Mouse (Mus musculus) right cerebral cortex, postnatal 14 days (tissue): ENCODE measurements around the gene Pkd1l1.

Source experiments
- DNase-seq: peaks from one replicate; pipeline ENCODE4 v3.0.0; 2022

Gene Pkd1l1

GRCm38 (mm10) chr11:8936431-8937110 lies 36.5 kb downstream of the Pkd1l1 start:
- no peak for DNase-seq

DNA sequence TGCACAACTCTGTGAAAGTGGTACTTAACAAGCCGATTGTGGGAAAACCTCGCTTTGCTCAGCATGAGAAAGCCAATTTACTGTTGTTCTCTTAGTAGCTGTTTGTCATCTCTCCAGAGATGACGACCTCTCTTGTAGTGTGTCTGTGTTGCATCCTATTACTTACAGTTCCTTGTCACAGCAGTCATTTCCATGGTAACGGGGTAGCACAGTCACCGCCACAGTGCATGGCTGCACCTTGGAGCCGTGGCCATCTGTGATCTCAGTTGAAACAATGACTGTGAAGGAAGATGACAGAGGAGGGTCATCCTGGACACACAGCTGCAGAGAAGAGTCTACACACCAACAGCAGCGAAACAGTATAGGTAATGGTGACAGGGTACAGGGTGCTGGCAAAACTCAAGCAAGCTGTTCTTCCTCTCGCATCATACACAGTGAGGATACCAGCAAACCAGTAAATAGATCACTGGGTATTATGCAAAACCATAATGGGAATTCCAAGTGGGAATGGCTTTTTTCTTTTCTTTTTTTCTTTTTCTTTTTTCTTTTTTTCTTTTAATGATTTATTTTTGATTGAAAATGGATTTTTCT lies 56.9 kb downstream of the Pkd1l1 start:
- no peak for DNase-seq

- DNase-seq: no peak
Measured at GRCm38 (mm10) chr11:8882793-8883192, 90.3 kb downstream of the Pkd1l1 start.

DNA sequence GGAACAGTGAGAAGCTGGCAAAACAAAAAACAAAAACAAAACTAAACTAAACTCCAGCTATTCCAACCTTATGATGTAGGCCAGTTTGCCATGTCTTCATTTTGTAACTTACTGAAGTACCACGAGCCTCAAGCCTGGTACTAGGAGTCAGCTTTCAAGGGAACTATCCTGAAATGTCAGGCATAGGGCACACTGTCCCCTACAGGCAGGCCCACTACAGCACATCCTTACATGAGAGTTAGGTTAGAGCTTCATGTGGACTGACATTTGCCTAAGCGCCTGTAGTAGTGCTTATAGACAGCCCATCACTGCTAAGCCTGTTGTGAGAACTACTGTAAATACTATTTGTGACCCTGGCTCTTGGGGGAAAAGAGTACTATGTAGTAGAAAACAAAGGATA lies 91.5 kb downstream of the Pkd1l1 start:
- DNase-seq: no peak

DNA sequence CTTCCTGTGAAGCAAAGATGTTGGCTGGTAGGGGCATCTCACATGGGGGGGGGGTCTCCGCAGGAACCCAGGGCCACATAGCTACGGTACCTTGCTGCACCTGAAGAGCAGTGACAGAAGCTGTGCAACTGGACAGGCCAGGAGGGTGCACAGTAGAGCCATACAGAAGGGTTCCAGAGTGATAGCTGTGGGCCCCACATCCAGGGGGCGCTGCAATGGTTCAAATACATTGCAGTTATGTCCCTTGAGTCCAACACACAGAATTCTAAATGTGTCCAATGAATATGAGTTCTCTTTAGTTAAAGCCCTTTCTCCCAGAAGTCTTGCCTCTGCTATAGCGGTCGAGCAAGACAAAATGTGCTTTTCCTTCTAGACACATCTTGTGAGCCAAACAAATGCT lies 103.0 kb downstream of the Pkd1l1 start:
- no peak for DNase-seq

DNA sequence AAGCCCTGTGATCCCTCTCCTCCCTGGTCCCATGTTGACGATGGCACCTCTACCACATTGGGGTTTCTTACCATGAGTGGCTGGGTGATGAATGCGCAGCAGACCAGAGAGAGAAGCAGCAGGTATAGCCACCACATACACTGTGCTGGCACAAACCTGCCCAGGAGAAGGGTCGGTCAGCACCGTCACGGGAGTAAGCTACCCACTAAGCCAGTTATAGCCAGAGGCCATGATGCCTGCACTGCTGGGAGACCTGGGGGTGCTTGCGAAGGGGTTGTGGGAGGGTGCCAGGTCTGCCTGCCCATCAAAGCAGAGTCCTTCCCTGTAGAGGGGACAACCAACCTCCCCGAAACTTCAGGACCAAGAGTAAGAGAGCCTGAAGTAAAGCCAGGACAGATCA lies 107.0 kb downstream of the Pkd1l1 start:
- DNase-seq: no peak

GRCm38 (mm10) chr11:8863955-8864675 lies 109.0 kb downstream of the Pkd1l1 start:
- no peak for DNase-seq

DNA sequence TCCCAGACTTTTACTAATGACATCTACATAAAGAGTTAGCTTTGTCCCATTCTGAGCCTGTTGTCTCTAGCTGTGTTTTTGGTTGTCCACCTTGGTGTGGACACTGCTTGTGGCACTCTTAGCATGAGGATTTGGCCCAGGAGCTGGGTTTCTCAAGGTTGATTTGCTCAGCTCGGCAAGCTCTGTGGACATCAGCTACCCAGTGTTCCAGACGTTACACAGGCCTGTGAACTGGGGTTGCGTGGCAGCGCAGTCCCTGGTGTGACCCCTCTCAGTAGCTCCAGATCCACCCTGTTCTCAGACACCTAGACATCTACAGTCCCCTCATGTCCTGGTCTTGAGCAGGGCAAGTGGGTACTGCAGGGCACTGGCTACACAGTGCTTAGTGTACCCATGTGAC lies 110.6 kb downstream of the Pkd1l1 start:
- DNase-seq: no peak

DNA sequence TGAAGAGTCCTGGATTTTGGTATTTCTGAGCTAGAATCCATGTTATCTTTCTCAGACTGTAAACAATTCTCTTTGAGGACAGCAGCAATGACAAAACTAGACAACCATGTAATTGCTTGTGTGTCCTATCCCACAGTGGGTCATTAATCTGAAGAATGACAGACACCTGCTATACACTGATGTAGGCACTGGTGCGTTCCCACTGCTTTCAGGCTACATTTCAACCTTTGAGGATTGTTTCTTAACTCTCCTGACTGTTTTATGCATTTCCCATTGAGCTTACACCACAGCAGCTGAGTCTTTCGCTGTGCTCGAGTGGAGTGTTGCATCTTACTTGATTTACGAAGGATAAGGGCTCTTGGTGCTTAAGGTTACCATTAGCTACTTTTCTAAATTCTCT lies 111.1 kb downstream of the Pkd1l1 start:
- DNase-seq: no peak

DNA sequence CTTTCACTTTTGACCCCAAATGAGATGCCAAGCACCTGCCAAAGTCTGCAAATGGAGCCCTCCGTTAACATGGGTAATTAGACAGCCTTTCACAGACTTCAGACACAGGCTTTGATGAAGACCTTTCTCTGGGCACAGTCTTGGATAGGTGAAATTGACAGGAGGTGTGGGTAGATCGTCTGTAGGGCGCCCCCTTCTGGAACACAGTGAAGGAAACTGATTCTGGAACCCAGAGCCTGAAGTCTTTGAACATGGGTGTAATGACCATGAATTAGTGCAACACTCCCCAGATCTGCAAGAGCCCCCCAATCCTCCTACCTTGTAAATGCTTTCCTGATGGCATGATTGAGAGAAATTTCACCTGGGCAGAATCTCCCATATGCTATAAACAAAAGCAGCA lies 112.2 kb downstream of the Pkd1l1 start:
- DNase-seq: no peak

GRCm38 (mm10) chr11:8859868-8860267 lies 113.2 kb downstream of the Pkd1l1 start:
- peak; percentile 77 for DNase-seq

DNA sequence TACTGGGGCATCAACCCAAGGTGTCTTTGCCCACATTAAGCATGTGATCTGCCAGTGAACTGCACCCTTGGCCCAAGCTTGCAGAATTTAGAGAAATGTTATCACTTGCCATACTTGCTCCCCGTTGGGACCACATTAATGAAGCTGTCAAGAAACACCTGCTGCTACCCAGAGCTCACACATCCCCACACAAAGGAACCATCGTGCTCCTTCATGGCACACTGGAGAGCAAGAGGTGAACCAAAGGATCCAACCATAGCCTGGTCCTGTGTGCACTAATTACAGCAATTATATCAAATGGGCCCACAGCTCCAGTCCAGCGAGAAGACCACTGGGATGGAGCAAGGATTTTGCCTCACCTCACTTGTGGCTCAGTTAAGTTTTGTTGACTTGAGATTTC lies 114.0 kb downstream of the Pkd1l1 start:
- no peak for DNase-seq

GRCm38 (mm10) chr11:8856125-8856524 lies 116.9 kb downstream of the Pkd1l1 start:
- DNase-seq: no peak

GRCm38 (mm10) chr11:8848049-8848448 lies 125.0 kb downstream of the Pkd1l1 start:
- DNase-seq: no peak

DNA sequence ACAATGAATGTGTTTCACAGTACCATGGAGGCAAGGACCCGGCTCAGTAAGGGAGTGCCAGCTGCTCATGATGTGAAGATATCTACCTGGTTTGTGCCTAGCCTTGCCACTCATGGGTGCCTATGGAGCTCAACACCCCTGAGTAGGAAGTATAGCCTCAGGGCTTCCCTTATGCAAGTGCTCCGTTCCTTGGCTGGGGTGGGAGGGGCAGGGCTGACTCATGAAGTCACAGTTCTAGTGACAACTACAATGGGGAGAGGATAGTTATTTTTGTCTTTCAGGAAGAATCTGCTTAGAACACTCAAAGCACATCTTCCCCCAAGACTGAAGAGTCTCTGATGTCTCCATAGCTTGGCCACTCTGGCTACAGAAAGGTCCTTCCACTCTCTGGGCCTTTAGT lies 125.4 kb downstream of the Pkd1l1 start:
- no peak for DNase-seq

GRCm38 (mm10) chr11:8836176-8836575 lies 136.9 kb downstream of the Pkd1l1 start:
- no peak for DNase-seq

- no peak for DNase-seq
Measured at GRCm38 (mm10) chr11:8834121-8834520, 138.9 kb downstream of the Pkd1l1 start.

DNA sequence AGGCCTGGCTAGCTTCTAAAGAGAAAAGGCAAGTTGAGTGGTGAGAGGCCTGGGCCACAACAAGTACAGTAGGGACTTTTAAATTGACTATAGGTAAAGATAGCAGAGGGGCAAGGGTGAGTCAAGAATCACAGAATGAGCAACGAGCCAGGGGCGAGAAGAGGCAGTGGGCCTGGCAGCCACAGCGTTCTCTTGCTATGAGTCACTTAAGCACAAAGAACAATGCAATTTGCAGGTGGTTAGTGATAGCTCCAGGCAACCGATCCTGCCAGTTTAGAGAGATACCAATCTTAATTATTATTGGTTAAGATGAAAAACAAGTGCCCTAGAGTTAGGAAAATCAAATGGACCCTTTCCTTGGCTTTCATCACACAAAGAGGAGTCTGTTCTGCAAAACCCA lies 142.5 kb downstream of the Pkd1l1 start:
- DNase-seq: no peak

GRCm38 (mm10) chr11:8829561-8829960 lies 143.5 kb downstream of the Pkd1l1 start:
- DNase-seq: no peak

DNA sequence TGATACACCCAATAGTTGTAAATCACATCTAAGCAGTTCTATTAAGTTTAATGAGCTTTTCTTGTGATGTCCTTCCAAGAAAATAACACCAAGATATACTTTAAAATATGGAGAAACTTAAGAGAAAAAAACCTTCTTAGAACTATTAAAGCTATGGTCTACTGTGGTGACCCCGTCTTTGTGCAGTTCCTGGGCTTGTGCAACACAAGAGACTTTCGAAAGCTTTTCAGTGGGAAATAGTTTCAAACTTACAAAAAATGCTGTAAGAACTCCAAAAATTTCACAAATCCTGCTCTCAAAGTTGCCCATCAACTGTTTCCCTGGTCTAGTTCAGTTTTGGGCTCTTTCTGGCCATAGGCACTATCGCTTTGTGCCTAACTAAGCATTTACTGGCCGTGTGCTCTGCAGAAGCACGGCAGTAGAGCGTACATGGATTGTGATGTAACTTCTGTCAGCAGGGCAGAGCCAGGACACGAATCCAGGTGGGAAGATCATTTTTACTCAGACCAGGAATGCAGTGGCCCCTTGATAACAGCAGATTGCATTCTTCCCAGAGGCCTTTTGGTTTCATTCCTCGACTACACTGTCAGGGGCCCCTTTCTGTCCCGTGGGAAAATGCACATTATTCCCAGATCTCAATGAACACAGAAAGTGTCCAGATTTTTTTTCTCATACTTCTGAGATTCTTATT lies 144.1 kb downstream of the Pkd1l1 start:
- no peak for DNase-seq

- no peak for DNase-seq
Measured at GRCm38 (mm10) chr11:8826609-8827008, 146.5 kb downstream of the Pkd1l1 start.

- DNase-seq: no peak
Measured at GRCm38 (mm10) chr11:8826046-8826445, 147.0 kb downstream of the Pkd1l1 start.

- no peak for DNase-seq
Measured at GRCm38 (mm10) chr11:8825413-8825812, 147.7 kb downstream of the Pkd1l1 start.

DNA sequence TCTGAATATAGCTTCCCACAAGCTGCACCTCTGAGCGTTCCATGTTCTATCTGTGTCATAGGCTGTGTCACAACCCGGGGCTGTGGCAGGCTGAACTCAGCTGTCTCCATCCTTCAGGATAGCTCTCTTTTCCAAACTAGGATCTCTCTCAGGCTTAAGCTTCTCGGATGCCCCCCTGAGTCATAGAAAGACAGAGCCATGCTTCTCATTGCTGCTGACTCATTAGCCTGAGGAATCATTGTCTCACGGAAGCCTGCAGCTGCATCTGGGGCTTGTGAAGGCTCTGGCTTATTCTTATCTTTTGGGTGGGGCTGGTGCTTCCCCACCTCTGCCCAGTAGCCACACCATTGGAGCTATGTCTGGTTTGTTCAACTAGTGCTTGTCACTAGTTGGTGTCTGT lies 151.7 kb downstream of the Pkd1l1 start:
- DNase-seq: no peak
